Mouse (Mus musculus) limb, embryonic 11.5 days (tissue): ENCODE results near the gene Trdmt1. TPM values are rescaled to one million over a fixed set of nuclear protein-coding genes. Genes with fewer than 3 reads are reported as not detected.

Experiments
- ATAC-seq: fragments of 200-750 bp; cut with Nextera tagmentation; 2 replicates; pipeline ENCODE4 v1.8.0; 2017; ENCODE audit warnings: low read depth; ENCODE audit not compliant: insufficient number of reproducible peaks, low FRiP score, low TSS enrichment
- DNase-seq: peaks from one replicate; pipeline ENCODE4 v3.0.0-alpha.2; 2015; ENCODE audit warnings: low spot score
- H3K27ac ChIP-seq: fragments of 300-500 bp; sonication (generic); replicated peaks from 2 replicates; pipeline ENCODE4 v1.5.1; 2014; ENCODE audit warnings: low read depth, mild to moderate bottlenecking, low read length
- H3K27me3 ChIP-seq: fragments of 300-500 bp; sonication (generic); 2 replicates; pipeline ENCODE4 v1.6.1; 2014; ENCODE audit warnings: mild to moderate bottlenecking, low read length, mixed read lengths; ENCODE audit not compliant: control insufficient read depth, insufficient read depth
- H3K36me3 ChIP-seq: fragments of 300-500 bp; sonication (generic); 2 replicates; pipeline ENCODE4 v1.6.1; 2014; ENCODE audit warnings: mild to moderate bottlenecking, low read length, moderate library complexity, mixed read lengths; ENCODE audit not compliant: control insufficient read depth, insufficient read depth
- H3K4me1 ChIP-seq: fragments of 300-500 bp; sonication (generic); 2 replicates; pipeline ENCODE4 v1.6.1; 2014; ENCODE audit warnings: low read length, mixed read lengths; ENCODE audit not compliant: control insufficient read depth, insufficient read depth
- H3K4me2 ChIP-seq: fragments of 300-500 bp; sonication (generic); 2 replicates; pipeline ENCODE4 v1.6.1; 2014; ENCODE audit warnings: low read depth, mild to moderate bottlenecking, moderate library complexity; ENCODE audit not compliant: severe bottlenecking
- H3K4me3 ChIP-seq: fragments of 300-500 bp; sonication (generic); 2 replicates; pipeline ENCODE4 v1.5.1; 2014; ENCODE audit warnings: low read depth, low read length
- H3K9ac ChIP-seq: fragments of 300-500 bp; sonication (generic); 2 replicates; pipeline ENCODE4 v1.6.1; 2014; ENCODE audit warnings: mild to moderate bottlenecking, low read length
- H3K9me3 ChIP-seq: fragments of 300-500 bp; sonication (generic); 2 replicates; pipeline ENCODE4 v1.6.1; 2016; ENCODE audit warnings: low read length; ENCODE audit not compliant: control insufficient read depth
- WGBS: fragments of 180-500 bp; shearing (Covaris S2); extraction: QIAGEN DNeasy Blood & Tissue Kit; methylation state at CpG from one replicate; pipeline ENCODE4 v1.1.7; 2014; 5-methylcytosine and 5-hydroxymethylcytosine counted together
- polyA plus RNA-seq: library from polyadenylated mRNA; unstranded; fragments of >200 nt; fragmentation: Nextera tagmentation; extraction: Ambion mirVana; gene quantifications from 2 replicates; pipeline ENCODE4 v1.2.1, GENCODE M21; 2014

Trdmt1 gene
- polyA plus RNA-seq, 1 experiment from 2014 or later = 9.3 TPM

- DNase-seq (no peak), ATAC-seq (no peak)
- no peak overlapping the region for H3K4me3 ChIP-seq
- no peak overlapping the region for H3K9ac ChIP-seq
- H3K27me3 ChIP-seq = no peaks in the 10 kb centered on the region
- no peaks in the 10 kb centered on the region for H3K36me3 ChIP-seq
- H3K4me1 ChIP-seq = peaks cover under 1% of the 10 kb centered on the region; the same call in 1 of the 2 replicates
- 75% methylated on average over 2 of the region's 2 CpGs for WGBS
- no peaks in the 10 kb centered on the region for H3K9me3 ChIP-seq
- H3K27ac ChIP-seq = no peak overlapping the region
- H3K4me2 ChIP-seq = no peak overlapping the region
These were observed 25.7 kb upstream of the Trdmt1 start for GRCm38 (mm10) chr2:13570122-13570521.

DNA sequence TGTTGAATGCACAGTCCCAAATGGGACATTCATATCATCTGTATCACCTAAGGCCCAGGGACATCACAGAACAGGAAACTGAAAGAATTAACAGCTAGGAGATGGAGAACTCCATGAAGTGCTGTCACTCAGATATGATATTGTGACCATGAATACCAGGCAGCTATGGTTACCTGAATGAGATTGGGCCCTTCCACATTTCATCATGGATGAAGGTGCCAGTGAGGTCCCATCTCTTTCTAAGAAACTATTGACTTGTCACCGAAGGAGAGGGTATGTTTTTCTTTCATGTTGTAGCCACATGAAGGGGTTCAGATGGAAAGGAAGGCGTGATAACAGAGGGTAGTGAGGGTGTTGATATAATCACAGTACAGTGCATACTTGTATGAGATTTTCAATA, 15.9 kb upstream of the Trdmt1 start:
- no peaks in the 10 kb centered on the region for H3K9me3 ChIP-seq
- no peaks in the 10 kb centered on the region for H3K4me1 ChIP-seq
- H3K27me3 ChIP-seq = no peaks in the 10 kb centered on the region
- ATAC-seq (no peak), DNase-seq (no peak)
- no peak overlapping the region for H3K4me3 ChIP-seq
- no peaks in the 10 kb centered on the region for H3K36me3 ChIP-seq
- no peak overlapping the region for H3K9ac ChIP-seq
- H3K27ac ChIP-seq = no peak overlapping the region
- 85% methylated on average over 2 of the region's 2 CpGs for WGBS
- no peak overlapping the region for H3K4me2 ChIP-seq

DNA sequence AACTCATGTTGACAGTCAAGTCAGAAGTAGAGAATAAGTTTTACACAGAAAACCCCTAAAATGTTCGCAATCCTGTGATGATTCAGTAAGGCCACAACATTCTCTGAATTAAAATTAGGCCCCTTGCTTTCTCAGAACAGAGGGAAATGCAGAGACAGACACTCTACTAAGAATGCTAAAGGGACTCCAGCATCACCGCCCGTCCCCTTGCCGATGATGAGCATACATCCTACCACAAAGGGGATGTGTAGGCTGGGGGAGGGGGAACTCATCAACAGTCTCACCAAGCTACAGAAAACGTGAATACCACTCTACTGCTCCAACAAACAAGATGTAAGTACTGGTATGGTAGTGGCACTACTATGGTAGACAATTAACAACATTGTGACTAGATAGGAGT, 15.3 kb upstream of the Trdmt1 start:
- Histone ChIP-seq H3K36me3 (no peaks in the 10 kb centered on the region), H3K9ac (no peak overlapping the region), H3K4me2 (no peak overlapping the region), H3K4me1 (no peaks in the 10 kb centered on the region), H3K27me3 (no peaks in the 10 kb centered on the region), H3K4me3 (no peak overlapping the region), H3K27ac (no peak overlapping the region), H3K9me3 (no peaks in the 10 kb centered on the region)
- DNase-seq (no peak), ATAC-seq (no peak)
- 81% methylated on average over 5 of the region's 5 CpGs for WGBS

DNA sequence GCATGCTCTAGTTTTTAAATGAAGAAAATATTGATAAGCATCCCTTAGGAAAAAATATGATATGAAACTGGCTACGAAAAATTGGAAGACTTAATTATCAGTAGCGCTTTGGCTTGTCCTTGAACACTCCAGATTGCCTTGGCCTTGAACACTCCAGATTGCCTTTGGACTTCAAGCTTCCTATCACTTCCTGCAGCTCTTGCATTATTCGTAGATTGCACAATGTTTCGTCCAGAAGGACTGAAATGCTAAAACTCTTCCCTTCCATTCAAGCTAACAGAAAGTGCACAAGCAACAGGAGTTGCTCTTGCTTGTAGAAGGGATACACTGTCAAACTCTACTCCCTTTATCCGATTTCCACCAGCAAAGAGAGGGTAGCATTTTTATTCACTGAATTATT, 14.8 kb upstream of the Trdmt1 start:
- no peak for DNase-seq
- H3K9me3 ChIP-seq = no peaks in the 10 kb centered on the region
- no peak overlapping the region for H3K4me2 ChIP-seq
- no peak overlapping the region for H3K4me3 ChIP-seq
- ATAC-seq = no peak
- H3K36me3 ChIP-seq = no peaks in the 10 kb centered on the region
- H3K27me3 ChIP-seq = no peaks in the 10 kb centered on the region
- H3K9ac ChIP-seq = no peak overlapping the region
- H3K27ac ChIP-seq = no peak overlapping the region
- 86% methylated on average over 5 of the region's 5 CpGs for WGBS
- H3K4me1 ChIP-seq = no peaks in the 10 kb centered on the region

GRCm38 (mm10) chr2:13558607-13559262, 14.3 kb upstream of the Trdmt1 start:
- H3K9me3 ChIP-seq = no peaks in the 10 kb centered on the region
- H3K36me3 ChIP-seq = no peaks in the 10 kb centered on the region
- ATAC-seq (no peak), DNase-seq (no peak)
- no peak overlapping the region for H3K9ac ChIP-seq
- WGBS = 48% methylated on average over 5 of the region's 5 CpGs
- no peaks in the 10 kb centered on the region for H3K4me1 ChIP-seq
- H3K27ac ChIP-seq = no peak overlapping the region
- H3K27me3 ChIP-seq = no peaks in the 10 kb centered on the region
- no peak overlapping the region for H3K4me3 ChIP-seq
- H3K4me2 ChIP-seq = no peak overlapping the region

DNA sequence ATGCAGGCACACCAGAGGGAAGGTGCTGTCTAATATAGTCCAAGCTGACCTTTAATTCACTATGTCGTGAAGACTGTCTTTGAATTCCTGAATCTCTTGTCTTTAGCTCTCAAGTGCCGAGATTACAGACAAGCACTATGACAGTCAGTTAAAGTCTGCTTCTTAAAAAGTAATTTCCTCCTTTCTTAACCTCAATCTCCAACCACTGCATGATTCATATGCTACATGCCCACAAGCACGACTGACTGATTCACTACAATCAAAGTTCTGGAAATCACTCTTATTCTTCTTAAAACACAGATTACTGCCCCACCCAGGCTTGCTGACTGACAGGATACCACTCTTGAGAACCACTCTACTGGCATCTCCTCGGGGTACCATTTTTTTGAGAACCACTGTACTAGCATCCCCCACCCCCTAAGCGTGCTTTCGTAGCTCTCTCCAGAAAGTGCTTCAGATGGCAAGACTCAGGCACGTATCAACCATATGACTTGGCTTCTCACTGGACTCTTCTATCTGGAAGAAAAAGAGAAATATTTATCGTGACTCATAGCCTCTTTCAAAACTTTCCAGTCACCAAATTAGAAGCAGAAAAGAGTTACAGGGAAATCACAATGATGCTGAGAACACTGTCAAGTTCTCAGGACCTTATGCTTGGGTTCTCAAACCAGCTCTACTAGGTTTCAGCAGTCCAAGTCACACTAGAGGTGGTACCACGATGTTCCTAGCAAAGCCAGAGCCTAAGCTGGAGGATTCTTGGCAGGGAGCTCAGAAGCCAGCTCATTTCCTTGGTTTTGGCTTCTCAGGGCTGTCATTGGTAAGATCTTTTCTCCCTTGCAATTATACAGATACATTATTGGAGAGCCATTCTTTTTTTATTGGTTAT, 12.9 kb upstream of the Trdmt1 start:
- DNase-seq (no peak), ATAC-seq (no peak)
- Histone ChIP-seq H3K4me3 (no peak overlapping the region), H3K4me2 (no peak overlapping the region), H3K9ac (no peak overlapping the region), H3K4me1 (no peaks in the 10 kb centered on the region), H3K27ac (no peak overlapping the region), H3K36me3 (no peaks in the 10 kb centered on the region), H3K27me3 (no peaks in the 10 kb centered on the region), H3K9me3 (no peaks in the 10 kb centered on the region)
- 81% methylated on average over 9 of the region's 9 CpGs for WGBS

GRCm38 (mm10) chr2:13556239-13556638, 11.8 kb upstream of the Trdmt1 start:
- Histone ChIP-seq H3K9me3 (no peaks in the 10 kb centered on the region), H3K27me3 (no peaks in the 10 kb centered on the region), H3K9ac (no peak overlapping the region), H3K4me1 (no peaks in the 10 kb centered on the region), H3K27ac (no peak overlapping the region), H3K4me2 (no peak overlapping the region), H3K36me3 (no peaks in the 10 kb centered on the region), H3K4me3 (no peak overlapping the region)
- no peak for ATAC-seq
- no peak for DNase-seq

DNA sequence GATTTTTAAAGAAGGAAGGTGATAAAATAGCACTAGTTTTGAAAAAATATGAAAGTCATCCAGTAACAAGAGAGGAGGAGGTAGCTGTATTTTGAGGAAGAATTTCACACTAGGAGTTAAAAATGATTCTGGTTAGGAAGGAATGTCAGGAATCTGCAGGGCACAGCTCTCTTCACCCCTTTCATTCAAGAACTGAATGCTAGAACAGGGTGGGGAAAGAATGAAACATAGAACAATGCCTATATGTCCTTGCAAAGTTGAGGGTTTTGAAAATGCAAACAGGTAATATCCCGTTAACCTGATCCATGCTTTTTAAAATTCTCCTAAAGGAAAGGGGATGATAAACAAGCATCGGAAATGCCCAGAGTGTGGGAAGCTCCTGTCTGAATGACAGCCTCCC, 9.5 kb upstream of the Trdmt1 start:
- H3K4me3 ChIP-seq = no peak overlapping the region
- 78% methylated on average over 2 of the region's 2 CpGs for WGBS

More for the DNA sequence above, 9.5 kb upstream of the Trdmt1 start:
- Histone ChIP-seq H3K27ac (no peak overlapping the region), H3K36me3 (no peaks in the 10 kb centered on the region), H3K9ac (no peak overlapping the region), H3K9me3 (no peaks in the 10 kb centered on the region), H3K4me1 (no peaks in the 10 kb centered on the region), H3K27me3 (no peaks in the 10 kb centered on the region), H3K4me2 (no peak overlapping the region)
- no peak for DNase-seq
- no peak for ATAC-seq
